Mouse (Mus musculus) cerebellum, postnatal 4 days (tissue): ENCODE data around the gene Sat2.
"Not testable (repeated sequence)": the region's sequence is repeated elsewhere in the genome, so short reads cannot be mapped to it uniquely, and the experiment has no call there.

Experiments used
- DNase-seq, 2 experiments: peaks; one replicate each; pipeline ENCODE4 v3.0.0; 2022; ENCODE audit warnings: low spot score in 2 of 2, mixed read lengths in 1 of 2

Gene Sat2

DNA sequence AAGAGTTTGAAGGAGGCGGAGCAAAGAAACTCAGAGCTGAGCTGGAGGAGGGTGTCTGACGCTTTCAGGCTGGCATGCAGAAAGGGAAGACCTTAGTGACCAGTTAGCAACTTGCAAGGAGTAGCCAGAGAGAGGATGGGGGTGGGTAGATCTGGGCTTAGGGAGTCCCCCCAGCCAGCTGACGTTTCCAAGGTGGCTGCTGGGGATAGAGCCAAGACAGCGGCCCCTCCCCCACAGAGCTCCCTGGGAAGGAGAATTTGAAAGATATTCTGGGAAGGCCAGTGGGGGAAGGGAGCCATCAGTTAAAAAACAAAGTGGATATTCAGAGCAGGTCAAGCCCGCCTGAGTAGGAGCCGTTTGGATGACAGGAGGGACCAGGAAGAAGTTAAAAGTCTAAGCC lies 21.7 kb upstream of the Sat2 start:
- peak; percentile 53 to 71 for DNase-seq

DNA sequence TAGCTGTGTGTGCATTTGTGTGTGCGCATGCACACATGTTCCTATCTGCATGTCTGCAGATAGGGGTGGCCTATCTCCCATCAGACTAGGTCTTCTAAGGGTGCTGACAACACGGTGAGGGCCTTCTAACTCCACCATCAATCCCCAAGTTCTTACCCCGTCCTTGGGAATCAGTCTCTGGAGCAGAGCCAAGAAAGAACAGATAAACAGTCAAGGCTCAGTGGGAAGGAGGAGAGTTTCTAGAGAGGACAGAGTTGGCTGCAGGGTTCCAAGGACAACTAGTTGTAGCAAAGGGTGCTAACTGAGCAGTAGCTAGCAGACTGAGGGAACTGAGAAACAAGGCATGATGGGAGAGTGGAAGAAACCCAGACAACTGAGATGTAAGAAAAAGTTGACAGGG lies 20.1 kb upstream of the Sat2 start:
- no peak for DNase-seq

DNA sequence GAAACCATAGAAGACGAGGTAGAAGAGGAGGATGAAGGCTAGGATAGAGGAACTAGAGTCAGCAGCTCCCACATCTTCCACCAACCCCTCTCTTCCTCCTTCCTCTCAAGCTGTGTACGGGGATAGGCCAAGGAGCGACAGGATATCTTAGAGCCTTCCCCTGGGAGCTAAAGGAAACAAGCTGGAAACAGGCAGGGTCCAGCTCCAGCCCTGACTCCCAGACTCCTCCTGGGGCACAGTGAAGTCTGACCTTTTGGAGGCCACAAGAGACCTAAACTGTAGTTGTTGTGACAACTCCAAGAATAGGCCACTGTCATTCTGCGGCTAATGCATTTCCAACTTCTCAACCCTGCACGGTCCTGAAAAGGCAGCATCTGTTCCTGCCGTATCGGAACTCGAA lies 18.3 kb upstream of the Sat2 start:
- no peak for DNase-seq

DNA sequence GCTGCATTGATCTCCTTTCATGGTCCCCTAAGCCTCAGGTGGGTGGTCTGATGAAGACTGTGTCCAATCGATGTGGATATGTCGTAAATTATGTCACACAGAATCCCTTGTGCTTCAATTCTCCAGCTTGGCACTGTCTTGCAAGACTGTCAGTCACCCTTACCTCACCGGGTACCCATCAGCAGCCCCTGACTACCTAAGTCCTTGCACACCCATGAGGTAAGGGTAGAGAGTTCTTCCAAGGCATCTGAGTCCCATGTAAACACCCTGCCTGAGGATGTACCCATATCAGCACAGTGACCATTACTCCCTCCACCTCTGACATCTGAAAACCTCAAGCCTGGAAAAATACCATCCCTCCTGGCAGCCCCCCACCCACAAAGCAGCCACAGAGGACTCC lies 17.5 kb upstream of the Sat2 start:
- no peak for DNase-seq

DNA sequence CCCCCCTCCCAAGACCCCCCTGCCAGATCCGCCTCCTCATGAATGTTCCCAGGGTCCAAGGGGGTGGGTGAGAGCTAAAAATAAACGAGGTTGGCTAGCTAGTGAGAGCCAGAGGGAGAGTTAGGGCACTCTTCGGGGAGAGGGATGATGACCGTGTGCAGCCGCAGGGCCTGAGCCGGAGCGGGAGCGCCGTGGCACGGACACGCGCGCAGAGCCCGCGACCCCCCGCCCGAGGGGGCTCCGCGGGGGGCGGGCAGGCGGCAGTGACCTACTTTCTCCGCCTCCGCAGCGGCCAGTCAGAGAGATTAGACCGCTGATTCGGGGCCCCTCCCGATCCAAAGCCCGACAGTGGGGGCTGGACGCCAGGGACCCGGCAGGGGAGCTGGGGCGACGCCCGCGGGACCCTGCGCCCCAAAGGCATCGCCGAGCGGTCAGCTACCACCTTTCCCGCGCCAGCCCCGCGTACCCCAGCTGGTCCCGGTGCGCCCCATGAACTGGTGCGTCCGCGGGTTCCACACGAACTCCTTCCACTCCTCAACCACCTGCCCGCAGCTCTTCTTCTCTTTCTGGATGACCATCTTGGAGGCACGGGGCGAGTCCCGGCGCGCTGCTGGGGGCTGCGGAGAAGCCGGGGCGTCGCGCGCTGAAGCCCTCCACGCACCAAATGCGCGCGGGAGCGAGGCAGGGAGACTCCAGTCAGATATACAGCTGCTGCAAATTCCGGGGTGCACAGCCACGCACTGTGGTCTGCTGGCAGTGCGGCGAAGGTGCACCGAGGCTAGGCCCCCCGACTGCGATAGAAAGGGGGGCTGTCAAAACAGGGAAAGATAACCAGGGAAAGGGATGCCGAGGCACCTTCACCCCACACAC lies 16.8 kb upstream of the Sat2 start:
- DNase-seq: peak in 1 of 2 experiments; percentile 57

DNA sequence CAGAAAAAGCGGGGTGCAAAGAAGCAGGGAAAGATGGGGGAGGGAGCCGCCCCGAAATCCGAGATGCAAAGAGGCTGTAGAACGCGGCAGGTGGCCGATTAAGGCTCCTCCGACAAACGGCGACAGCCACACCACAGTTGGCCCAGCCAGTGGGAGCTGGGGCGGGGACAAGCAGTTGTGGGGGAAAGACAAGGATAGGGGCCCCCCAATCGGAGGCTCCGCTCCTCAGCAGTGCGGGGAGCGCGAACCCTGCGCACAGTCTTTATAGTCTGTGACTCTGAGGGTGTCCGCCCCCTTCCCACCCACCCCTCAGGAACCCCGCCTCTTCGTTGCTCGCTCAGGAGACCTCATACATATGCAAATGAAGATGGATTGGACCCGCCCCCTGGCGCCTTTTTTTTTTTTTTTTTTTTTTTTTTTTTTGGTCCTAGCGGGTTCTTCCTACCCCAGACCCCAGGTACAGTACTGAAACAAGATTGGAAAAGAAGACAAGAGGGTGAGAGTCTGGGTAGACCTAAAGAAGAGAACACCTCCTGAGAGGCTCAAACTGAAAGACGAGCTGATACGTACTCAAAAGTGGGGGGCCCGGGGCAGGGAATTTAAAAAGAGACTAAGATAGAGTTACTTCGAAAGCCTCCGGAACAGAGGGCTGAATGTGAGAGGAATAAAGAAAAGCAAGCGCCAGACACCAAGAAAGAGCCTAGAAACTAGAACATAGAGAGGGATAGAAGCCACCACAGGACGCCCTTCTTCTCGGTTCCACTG lies 15.9 kb upstream of the Sat2 start, which contains the start of gene Atp1b2:
Atp1b2 (minus strand) TSS at position 217 of the 765 bp plus-strand sequence.
- peak; percentile 76 to 81 for DNase-seq

DNA sequence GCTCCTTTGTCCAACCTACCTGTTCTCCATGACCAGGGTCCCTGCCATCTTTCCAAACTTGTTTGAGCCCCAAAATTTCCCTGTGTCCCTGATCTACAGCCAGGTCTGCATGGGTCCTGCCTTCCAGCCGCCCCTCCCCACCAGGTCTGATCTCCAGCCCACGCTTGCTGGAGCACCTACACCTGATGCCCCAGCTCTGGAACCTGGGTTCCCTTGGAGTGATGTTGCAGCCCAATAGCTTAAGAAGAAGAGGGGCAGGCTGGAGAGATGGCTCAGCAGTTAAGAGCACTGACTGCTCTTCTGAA lies 15.4 kb upstream of the Sat2 start:
- DNase-seq: no peak

DNA sequence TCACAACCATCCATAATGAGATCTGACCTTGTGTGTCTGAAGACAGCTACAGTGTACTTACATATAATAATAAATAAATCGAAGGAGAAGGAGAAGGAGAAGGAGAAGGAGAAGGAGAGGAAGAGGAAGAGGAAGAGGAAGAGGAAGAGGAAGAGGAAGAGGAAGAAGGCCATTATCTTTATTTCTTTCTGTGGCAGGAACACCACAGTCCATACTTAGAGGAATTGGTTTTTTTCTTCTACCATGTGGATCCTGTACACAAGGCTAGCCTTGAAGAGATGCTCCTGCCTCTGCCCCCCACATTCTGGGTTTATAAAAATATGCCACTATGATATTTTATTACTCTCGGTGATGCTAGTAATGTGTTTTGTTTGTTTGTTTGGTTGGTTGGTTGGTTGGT lies 15.0 kb upstream of the Sat2 start:
- DNase-seq: no peak

DNA sequence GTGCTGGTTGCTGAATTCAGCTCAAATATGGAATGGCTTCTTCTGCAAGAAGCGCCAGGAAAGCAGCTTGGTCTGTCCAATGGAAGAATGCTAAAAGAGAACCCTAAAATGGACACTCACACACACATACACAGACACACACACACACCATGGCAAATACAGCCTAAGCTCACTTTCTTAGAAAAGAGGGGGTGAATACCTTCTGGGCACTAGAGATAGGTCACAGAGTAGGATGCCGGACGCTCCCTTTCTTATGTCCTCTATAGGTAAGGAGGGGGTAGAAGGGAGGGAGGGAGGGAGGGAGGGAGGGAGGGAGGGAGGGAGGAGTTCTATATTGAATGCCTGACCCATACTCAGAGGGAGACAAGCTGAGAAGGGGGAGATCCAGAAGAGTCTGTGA lies 13.3 kb upstream of the Sat2 start:
- no peak for DNase-seq

DNA sequence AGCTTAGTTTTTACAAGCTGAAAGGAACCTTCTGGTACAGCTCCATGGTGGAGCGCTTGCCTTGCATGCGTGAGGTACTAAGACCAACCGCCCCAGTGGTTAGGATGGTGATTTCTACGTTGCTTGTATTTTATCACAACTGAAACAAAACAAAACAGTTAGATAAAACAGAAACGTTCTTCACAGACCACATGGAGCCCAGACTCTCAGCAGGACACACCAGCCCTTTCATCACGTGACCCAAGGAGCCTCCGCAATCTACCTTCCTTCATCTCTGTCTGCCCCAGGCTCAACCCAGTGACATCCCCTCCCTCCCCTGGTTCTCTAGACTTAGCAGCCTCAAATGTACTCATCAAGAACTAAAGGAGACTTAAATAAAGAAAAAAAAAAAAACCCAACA lies 12.4 kb upstream of the Sat2 start:
- DNase-seq: no peak

DNA sequence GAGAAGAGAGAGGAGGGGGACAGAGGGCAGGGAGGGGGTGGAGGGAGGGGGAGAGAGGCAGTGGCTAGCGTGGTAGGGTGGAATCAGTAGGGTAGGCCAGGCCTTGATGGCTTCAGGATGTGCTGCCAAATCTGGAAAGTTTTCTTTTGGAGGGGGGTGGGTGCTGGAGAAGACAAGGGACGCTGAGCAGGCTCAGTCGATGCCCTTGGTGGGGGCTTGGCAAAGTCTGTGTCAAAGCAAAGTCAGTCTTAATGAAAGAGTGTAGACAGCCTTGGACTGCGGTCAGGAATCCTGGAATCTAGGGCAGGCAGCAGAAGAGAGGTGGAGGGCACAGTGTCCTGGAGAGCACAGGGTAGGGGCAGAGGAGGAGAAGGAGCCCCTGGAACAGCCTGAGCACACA lies 10.9 kb upstream of the Sat2 start:
- DNase-seq: no peak

DNA sequence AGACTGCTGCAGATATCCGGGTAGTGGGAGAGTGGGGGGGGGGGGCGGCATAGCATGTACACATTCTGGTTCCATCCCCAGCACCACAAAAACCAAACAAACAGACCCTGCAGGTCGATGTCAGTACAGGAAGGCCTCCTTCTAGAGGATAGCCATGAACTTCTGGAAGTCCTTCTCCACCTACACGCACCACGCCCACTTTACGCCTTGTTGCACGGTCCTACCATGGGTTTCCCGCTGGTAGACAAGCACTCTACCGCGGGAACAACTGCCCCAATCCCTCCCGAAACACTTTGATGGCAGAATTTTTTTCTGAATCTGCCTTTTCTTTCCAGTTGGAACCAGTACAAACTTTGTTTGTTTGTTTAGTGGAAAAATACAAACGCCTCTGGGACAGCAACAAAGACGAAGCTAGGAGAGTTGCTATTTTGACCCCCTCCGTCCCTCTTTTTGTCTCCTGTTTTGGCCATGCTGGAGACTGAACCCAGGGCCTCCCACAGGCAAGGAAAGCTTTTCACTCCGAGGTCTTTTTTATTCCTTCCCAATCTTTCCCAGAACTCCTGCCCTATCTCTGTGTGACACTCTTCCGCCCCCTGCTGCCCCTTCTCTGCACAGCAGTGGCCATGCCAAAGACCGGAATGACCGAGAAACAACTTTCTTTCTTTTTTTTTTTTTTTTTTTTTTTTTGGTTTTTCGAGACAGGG lies 8.1 kb upstream of the Sat2 start:
- peak; percentile 69 to 87 for DNase-seq

DNA sequence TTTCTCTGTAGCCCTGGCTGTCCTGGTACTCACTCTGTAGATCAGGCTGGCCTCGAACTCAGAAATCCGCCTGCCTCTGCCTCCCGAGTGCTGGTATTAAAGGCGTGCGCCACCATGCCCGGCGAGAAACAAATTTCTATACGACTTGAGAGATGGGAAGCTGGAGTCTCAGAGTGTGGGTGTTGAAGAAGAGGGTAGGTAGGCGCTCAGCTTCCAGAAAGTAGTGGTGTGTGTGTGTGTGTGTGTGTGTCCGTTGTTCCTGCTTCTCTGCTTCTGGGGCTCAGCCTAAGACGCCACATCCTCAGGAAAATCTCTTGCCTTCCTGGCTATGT lies 7.6 kb upstream of the Sat2 start:
- DNase-seq: not testable (repeated sequence)

DNA sequence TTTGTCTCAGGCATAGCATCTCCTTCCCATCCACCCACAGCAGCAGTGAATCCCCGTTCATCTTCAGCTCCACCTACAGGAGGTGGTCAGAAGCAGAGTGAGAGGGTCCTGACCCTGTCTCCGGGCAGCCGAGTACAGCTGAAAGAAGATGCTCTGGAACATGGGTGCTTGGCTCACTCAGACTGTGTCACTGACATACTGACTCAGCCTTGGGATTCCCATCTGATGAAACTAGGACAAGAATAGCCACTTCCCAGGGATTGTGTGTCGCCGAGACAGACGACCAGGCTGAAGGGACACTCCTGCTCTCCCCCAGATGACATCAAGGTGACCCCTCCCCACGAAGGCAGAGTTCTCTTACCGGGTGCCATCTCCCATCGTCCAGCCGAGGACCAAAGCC lies 5.0 kb upstream of the Sat2 start:
- no peak for DNase-seq

DNA sequence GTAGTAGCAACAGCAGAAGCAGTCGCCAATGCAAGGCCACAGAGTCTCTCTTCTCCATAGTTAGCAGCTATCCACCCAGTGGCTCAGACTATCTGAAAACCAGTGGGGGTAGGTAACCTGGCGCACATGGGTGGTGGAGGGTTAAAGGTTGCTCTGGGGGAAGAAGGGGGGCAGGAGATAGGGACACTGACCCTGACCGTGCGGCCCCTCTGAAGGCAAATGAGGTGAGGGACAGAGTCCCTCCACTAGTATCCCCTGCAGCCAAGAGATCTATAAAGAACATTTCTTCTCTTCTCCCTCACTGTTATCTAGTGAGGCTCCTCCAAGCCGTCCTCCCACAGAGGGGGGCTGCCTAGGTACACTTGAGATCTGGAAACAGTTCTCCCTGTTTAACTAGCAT lies 4.0 kb upstream of the Sat2 start, which contains the start of gene Shbg:
Shbg (minus strand) TSS at position 101 of the 400 bp plus-strand sequence.
- no peak for DNase-seq

DNA sequence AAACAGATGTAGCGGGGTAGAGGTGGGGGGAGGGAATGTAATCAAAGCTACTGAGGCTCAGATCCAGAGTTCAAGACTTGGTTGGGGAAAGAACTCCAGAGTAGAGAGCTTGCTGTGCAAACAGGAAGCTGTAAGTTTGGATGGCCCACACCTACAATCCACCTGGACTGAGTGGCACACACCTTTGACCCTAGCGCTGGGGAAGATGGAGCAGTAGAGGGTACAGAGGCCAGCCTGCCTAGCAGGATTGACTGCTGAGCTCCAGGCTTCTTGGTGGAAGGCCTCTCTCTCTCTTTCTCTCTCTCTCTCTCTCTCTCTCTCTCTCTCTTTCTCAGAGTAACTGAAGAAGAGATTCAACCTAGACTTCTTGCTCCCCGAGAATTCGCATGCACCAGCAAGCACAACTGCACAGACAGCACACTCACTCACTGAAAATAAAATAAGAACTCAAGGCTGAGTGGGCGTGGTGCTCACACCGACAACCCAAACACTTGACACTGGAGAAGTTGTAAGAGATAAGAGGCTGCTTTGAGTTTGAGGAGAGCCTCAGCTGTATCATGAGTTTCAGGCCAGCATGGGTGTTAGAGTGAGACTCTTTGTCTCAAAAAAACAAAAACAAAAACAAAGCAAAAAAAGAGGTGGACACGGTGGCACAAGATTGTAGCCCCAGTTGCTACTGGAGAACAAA lies 1.3 kb upstream of the Sat2 start:
- no peak for DNase-seq

DNA sequence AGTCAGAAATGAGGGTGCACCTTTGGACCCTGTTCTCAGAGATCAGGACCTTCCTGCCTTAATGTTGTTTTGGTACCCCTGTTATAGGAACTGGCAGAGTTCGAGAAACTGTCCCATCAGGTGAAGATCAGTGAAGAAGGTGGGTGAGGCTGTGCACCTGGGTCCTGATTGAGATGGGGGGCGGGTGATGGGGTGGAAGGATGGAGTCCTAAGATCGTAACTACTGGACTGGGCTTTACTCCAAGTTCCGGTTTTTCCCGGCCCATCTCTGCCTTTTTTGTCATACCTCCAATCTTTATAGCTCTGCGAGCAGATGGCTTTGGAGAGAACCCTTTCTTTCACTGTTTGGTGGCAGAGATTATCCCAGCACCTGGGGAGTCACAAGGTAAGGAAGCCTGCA lies 582 bp downstream of the Sat2 start:
- DNase-seq: no peak

DNA sequence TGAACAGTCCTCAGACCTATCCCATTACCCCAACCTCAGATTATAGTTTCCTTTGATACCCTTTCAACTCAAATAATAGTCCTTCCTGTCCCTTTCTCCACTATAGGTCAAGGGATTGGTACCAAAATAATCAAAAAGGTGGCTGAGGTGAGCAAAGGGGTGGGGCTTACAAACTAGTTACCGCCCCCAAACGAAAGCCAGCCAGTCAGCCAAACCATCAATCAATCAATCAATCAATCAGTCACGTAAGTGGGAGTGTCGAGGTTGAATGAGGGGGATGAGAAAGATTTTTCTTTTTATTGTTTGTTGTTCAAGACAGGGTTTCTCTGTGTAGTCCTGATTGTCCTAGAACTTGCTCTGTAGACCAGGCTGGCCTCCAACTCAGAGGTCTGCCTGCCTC lies 1.2 kb downstream of the Sat2 start:
- DNase-seq: no peak

DNA sequence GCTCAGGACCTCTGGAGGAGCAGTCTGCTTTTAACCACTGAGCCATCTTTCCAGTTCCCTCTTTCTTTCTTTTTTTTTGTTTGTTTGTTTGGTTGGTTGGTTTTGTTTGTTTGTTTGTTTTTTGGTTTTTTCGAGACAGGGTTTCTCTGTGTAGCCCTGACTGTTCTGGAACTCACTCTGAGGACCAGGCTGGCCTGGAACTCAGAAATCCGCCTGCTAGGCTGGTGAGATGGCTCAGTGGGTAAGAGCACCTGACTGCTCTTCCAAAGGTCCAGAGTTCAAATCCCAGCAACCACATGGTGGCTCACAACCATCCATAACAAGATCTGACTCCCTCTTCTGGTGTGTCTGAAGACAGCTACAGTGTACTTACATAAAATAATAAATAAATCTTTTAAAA lies 2.5 kb downstream of the Sat2 start:
- not testable (repeated sequence) for DNase-seq

DNA sequence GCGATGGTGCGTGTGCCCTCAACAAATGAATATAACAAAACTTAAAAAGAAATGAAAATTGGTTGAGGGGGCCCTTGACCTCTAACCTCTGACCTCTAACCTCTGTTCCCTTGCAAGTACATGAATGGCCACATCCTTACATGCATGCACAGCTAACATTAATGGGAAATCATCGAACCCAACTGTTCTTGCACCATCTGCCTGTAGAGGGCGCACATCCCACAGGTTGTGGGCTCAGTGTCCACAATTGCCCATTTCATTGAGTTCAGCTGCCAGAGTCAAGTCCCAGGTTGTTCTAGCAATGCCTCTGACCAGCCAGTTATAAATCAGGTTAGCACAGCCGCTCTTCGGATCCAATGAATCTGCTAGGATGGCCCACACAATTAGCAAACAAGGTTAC lies 6.5 kb downstream of the Sat2 start:
- peak; percentile 45 to 80 for DNase-seq

DNA sequence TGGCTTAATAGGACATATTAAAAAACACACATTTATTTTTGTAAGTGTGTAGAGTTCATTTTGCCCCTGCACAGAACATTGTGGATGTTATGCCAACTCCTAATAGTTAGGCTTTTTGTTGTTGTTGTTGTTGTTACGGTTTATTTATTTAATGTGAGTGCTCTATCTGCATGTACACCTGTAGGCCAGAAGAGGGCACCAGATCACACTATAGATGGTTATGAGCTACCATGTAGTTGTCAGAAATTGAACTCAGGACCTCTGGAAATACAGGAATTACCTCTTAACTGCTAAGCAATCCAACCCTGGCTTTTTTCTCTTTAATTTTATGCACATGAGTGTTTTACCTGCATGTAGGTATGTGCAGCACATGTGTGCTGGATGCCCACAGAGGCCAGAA lies 8.0 kb downstream of the Sat2 start:
- no peak for DNase-seq
